Mouse (Mus musculus) lung, embryonic 16.5 days (tissue): ENCODE results near the gene Zfp819. TPM values are rescaled to one million over a fixed set of nuclear protein-coding genes. Genes with fewer than 3 reads are reported as not detected.
"Not testable (repeated sequence)": the region's sequence is repeated elsewhere in the genome, so short reads cannot be mapped to it uniquely, and the experiment has no call there.

Experiments used
- ATAC-seq: fragments of 200-750 bp; cut with Nextera tagmentation; 2 replicates; pipeline ENCODE4 v1.8.0; 2017; ENCODE audit warnings: low read depth, mild to moderate bottlenecking, moderate library complexity
- H3K27ac ChIP-seq: fragments of 300-500 bp; sonication (generic); 2 replicates; pipeline ENCODE4 v1.5.1; 2014; ENCODE audit warnings: mild to moderate bottlenecking, control low read depth, low read length
- H3K27me3 ChIP-seq: fragments of 300-500 bp; sonication (generic); 2 replicates; pipeline ENCODE4 v1.6.1; 2014; ENCODE audit warnings: low read depth, low read length, mixed read lengths; ENCODE audit not compliant: control insufficient read depth, insufficient read depth
- H3K36me3 ChIP-seq: fragments of 300-500 bp; sonication (generic); 2 replicates; pipeline ENCODE4 v1.6.1; 2014; ENCODE audit warnings: low read length; ENCODE audit not compliant: control insufficient read depth, insufficient read depth
- H3K4me1 ChIP-seq: fragments of 300-500 bp; sonication (generic); replicated peaks from 2 replicates; pipeline ENCODE4 v1.6.1; 2014; ENCODE audit warnings: low read length, mixed read lengths; ENCODE audit not compliant: control insufficient read depth, insufficient read depth
- H3K4me2 ChIP-seq: fragments of 300-500 bp; sonication (generic); 2 replicates; pipeline ENCODE4 v1.6.1; 2014; ENCODE audit warnings: low read depth, low read length, control low read depth
- H3K4me3 ChIP-seq: fragments of 300-500 bp; sonication (generic); 2 replicates; pipeline ENCODE4 v1.5.1; 2014; ENCODE audit warnings: mild to moderate bottlenecking, low read length, control low read depth
- H3K9ac ChIP-seq: fragments of 300-500 bp; sonication (generic); 2 replicates; pipeline ENCODE4 v1.6.1; 2014; ENCODE audit warnings: low read length, control low read depth
- H3K9me3 ChIP-seq: fragments of 300-500 bp; sonication (generic); 2 replicates; pipeline ENCODE4 v1.6.1; 2016; ENCODE audit warnings: low read length; ENCODE audit not compliant: control insufficient read depth
- WGBS: fragments of 180-500 bp; shearing (Covaris S2); extraction: QIAGEN DNeasy Blood & Tissue Kit; methylation state at CpG from one replicate; pipeline ENCODE4 v1.1.7; 2014; 5-methylcytosine and 5-hydroxymethylcytosine counted together
- polyA plus RNA-seq: library from polyadenylated mRNA; unstranded; fragments of >200 nt; fragmentation: Nextera tagmentation; extraction: Ambion mirVana; gene quantifications from 2 replicates; pipeline ENCODE4 v1.2.1, GENCODE M21; 2015

Gene Zfp819
- polyA plus RNA-seq, 1 experiment from 2014 or later: 0.41 TPM

- H3K9ac ChIP-seq, H3K27ac ChIP-seq, H3K4me2 ChIP-seq, H3K36me3 ChIP-seq, ATAC-seq, H3K4me1 ChIP-seq, H3K9me3 ChIP-seq, H3K4me3 ChIP-seq, H3K27me3 ChIP-seq: not testable (repeated sequence)
- 75% methylated on average over 4 of the region's 4 CpGs for WGBS
Measured at GRCm38 (mm10) chr7:43667221-43667620, 60.3 kb downstream of the Zfp819 start.

Other genes with a start within 250 kb of the Zfp819 start
- 0.25 and 0.48 TPM in 2 replicates for gene Siglecg, start 199.0 kb upstream of the Zfp819 start, polyA plus RNA-seq
- not detected in 2 replicates for gene Lim2, start 179.5 kb upstream of the Zfp819 start, polyA plus RNA-seq
- 3.1 and 5.2 TPM in 2 replicates for gene Nkg7, start 170.1 kb upstream of the Zfp819 start, polyA plus RNA-seq
- gene Cldnd2, start 166.4 kb upstream of the Zfp819 start, polyA plus RNA-seq: not detected in 2 replicates
- 348 and 368 TPM in 2 replicates for gene Etfb, start 163.1 kb upstream of the Zfp819 start, polyA plus RNA-seq
- 0.49 TPM in 1 of 2 replicates, not detected in the other for gene Gm45233, start 163.0 kb upstream of the Zfp819 start, polyA plus RNA-seq
- gene Vsig10l, start 144.0 kb upstream of the Zfp819 start, polyA plus RNA-seq: 2.8 and 3.7 TPM in 2 replicates
- 0.15 and 0.38 TPM in 2 replicates for gene Iglon5, start 117.1 kb upstream of the Zfp819 start, polyA plus RNA-seq
- not detected in 2 replicates for gene 4931406B18Rik, start 101.2 kb upstream of the Zfp819 start, polyA plus RNA-seq
- 2.2 and 2.3 TPM in 2 replicates for gene Cd33, start 62.7 kb upstream of the Zfp819 start, polyA plus RNA-seq
- 4.3 TPM in 2 replicates for gene Zfp658, start 44.9 kb upstream of the Zfp819 start, polyA plus RNA-seq
- gene Zfp719, start 27.6 kb upstream of the Zfp819 start, polyA plus RNA-seq: 14.1 and 15.8 TPM in 2 replicates
- not detected in 2 replicates for gene Ceacam18, start 27.5 kb downstream of the Zfp819 start, polyA plus RNA-seq
- 1.2 and 2.2 TPM in 2 replicates for gene Siglece, start 53.0 kb downstream of the Zfp819 start, polyA plus RNA-seq
- gene Ctu1, start 64.8 kb downstream of the Zfp819 start, polyA plus RNA-seq: 13.0 and 13.1 TPM in 2 replicates
- gene Klk14, start 83.2 kb downstream of the Zfp819 start, polyA plus RNA-seq: not detected in 2 replicates
- gene Klk13, start 105.4 kb downstream of the Zfp819 start, polyA plus RNA-seq: 3.9 and 5.5 TPM in 2 replicates
- gene Klk12, start 161.7 kb downstream of the Zfp819 start, polyA plus RNA-seq: not detected in 2 replicates
- 0.41 and 0.75 TPM in 2 replicates for gene Klk11, start 167.4 kb downstream of the Zfp819 start, polyA plus RNA-seq
- gene Klk10, start 173.9 kb downstream of the Zfp819 start, polyA plus RNA-seq: 4.6 and 6.4 TPM in 2 replicates
- gene Klk9, start 184.7 kb downstream of the Zfp819 start, polyA plus RNA-seq: 0.14 and 0.33 TPM in 2 replicates
- 24.2 TPM in 2 replicates for gene Klk8, start 190.4 kb downstream of the Zfp819 start, polyA plus RNA-seq
- not detected in 2 replicates for gene Klk7, start 204.1 kb downstream of the Zfp819 start, polyA plus RNA-seq
- gene Klk6, start 217.3 kb downstream of the Zfp819 start, polyA plus RNA-seq: not detected in 2 replicates
- not detected in 2 replicates for gene Klk5, start 234.8 kb downstream of the Zfp819 start, polyA plus RNA-seq